Mouse (Mus musculus) duodenum, adult 2 months (tissue): ENCODE data around the gene Zscan18. TPM values are rescaled to one million over a fixed set of nuclear protein-coding genes. Genes with fewer than 3 reads are reported as not detected.

ENCODE experiments used
- polyA plus RNA-seq: library from polyadenylated mRNA; depleted of rRNA; stranded (reverse); fragments of >200 nt; gene quantifications from 2 replicates; pipeline ENCODE4 v1.2.3, GENCODE M21; 2012; ENCODE audit warnings: low replicate concordance; rRNA removed

Gene Zscan18
- polyA plus RNA-seq: 0.25 and 0.32 TPM in 2 replicates

DNA sequence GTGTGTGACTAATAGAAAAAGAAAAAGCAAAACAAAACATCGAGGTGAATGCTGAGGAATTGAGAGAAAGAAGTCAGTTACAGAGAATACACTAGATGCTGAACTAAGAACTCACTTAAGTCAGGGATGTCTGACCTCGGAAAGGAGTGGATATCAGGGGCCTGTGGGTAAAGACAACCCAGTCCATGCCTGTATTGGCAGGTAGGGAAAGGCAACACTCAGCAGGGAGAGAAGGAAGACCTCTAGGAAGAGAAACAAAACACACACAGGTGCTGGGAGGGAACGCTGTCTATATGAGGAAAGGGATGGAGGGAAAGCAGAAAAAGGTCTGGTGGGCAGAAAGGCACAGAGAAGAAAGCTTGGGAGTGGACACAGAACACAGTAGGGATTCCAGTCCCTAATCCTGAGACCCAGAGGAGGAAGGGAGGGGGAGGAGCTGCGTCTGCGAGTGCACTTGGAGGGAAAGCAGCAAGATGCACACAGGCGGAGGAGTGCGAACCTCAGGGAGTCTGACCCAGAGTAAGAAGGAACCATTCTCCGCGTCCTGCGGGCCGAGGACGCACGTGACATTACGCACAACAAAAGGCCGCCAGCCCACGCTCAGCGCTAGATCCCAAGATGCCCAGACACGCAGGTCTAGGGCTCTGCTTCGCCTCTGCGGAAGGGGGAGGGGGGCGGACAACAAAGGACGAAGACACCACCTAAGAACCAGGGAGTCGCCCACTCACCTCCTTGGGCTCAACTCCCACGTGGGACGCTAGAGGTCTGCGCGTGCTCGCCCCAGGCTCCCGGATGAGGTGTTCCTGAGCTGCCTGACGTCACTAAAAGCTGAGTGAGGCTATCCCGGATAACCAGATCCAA lies at the start of gene Zscan18:
TSS of gene Zscan18 (minus strand) at position 770 of the 861 bp plus-strand sequence.

DNA sequence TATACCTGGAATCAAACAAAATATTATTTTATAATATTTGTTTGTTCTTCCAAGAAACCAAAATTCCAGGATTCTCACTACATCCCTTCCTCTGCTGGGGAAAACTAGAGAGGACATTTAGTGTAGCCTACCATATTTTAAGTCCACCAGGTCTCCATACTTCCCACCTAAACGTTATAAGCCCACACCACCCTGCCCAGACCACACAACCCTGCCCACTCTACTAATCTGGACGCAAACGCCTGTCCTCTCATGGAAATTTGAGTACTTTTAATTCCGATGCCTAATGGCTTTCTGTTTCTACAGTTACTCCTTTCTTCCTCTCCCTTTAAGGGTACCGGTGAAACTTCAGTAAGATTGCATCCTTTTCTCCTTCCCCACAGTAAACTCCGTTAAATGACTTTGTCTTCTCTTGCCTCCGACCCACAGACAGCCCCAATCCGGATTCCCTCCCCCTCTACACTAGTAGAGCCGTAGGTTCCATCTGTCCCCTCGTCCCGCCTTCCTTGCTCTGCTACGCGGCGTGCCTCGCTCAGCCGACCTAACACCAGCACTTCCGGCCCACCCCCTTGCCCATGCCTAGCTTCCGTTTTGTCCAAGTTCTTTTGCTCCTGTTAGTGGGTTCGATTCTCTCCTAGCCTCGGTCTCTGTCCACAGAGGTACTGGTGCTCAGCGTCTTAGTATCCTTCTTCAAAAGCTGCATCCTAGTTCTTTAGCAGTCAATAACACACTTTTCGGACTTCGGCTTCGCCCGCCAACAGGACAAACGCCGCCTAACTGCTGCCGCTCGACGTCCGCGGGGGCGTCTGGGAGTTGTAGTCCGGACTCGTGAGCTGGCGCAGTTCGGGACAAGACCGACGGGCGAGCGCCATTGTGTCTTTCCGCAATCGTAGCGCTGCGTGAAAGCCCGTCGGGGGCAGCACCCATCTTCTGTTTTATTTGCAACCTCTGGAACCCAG lies 31.0 kb upstream of the Zscan18 start, which contains the start of gene Zfp110:
TSS of gene Zfp110 (plus strand) at position 600 of the 959 bp plus-strand sequence.

DNA sequence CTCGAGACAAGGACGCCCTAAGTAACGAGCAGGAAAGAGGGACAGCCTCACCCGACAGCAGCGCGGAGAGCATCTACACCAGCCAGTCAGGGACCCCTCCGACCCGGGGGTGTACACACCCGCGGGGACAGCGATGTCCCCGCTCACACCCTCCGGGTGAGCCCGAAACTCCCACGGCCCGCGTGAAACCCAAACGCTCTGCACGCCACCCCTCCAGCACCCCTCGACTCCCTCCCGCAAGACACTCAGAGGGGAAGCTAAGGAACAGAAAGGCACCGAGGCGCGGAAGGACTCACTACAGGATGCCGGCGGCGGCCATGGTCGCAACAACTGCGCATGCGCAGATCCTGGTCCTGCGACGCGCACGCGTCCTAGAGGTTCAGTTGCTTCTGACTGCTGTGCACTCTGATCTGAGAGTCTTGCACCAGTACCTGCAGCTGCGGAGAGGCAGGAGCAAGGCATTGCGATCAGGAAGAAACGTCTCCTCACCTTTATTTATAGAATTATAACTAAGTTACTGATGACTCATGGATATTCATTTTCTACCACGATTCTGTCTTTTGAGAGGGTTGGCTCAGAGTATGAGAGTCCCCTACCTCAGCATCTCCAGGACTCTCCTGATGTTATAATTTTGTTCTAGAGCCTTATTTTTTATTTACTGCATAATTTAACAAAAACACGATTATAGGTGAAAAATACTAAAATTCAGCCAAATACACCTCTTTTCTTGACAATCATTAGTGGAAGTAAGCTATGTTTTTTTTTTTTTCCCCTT lies 15.3 kb upstream of the Zscan18 start, which contains the start of gene Zfp329:
TSS of gene Zfp329 (minus strand) at position 338 of the 775 bp plus-strand sequence.

DNA sequence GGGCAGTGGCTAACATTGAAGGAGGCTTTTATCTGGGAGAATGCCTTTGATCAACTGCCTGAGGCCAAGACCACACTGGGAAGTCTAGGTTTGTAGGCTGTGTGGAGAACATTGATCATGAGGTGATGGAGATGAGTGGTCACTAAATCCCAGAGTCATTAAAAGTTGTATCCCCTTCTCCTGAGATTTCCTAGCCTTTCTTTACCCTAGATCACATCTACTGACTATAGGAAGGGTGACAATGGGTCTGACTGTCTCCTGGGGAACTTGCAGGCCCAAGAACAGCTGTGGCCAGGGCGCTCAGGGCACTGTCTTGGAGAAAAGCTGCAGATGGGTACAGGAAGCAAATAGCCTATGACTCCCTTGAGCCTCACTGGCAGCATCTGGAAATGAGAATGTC lies 68.5 kb downstream of the Zscan18 start, which contains the start of gene Vmn2r56:
TSS of gene Vmn2r56 (minus strand) at position 101 of the 400 bp plus-strand sequence.

Other genes starting within 250 kb of the Zscan18 start
- gene Vmn2r53, start 194.8 kb downstream of the Zscan18 start, polyA plus RNA-seq: under 0.01 TPM in 1 of 2 replicates, not detected in the other
- gene Vmn2r54, start 163.3 kb downstream of the Zscan18 start, polyA plus RNA-seq: not detected in 2 replicates
- not detected in 2 replicates for gene Vmn2r55, start 118.6 kb downstream of the Zscan18 start, polyA plus RNA-seq
- not detected in 2 replicates for gene Vmn2r56, start 68.6 kb downstream of the Zscan18 start, polyA plus RNA-seq
- 0.04 and 0.11 TPM in 2 replicates for gene Zfp329, start 15.2 kb upstream of the Zscan18 start, polyA plus RNA-seq
- 4.8 and 5.0 TPM in 2 replicates for gene Zfp110, start 31.1 kb upstream of the Zscan18 start, polyA plus RNA-seq
- gene Zfp128, start 77.5 kb upstream of the Zscan18 start, polyA plus RNA-seq: 0.16 TPM in 1 of 2 replicates, not detected in the other
- 3.3 and 4.4 TPM in 2 replicates for gene Zscan22, start 94.2 kb upstream of the Zscan18 start, polyA plus RNA-seq
- gene Rps5, start 118.7 kb upstream of the Zscan18 start, polyA plus RNA-seq: 923 and 1,500 TPM in 2 replicates
- gene Rnf225, start 123.8 kb upstream of the Zscan18 start, polyA plus RNA-seq: 0.14 and 0.33 TPM in 2 replicates
- 2.2 and 3.4 TPM in 2 replicates for gene Zfp324, start 162.2 kb upstream of the Zscan18 start, polyA plus RNA-seq
- gene Zfp446, start 174.2 kb upstream of the Zscan18 start, polyA plus RNA-seq: 1.6 and 2.4 TPM in 2 replicates
- 0.53 and 1.1 TPM in 2 replicates for gene Slc27a5, start 194.6 kb upstream of the Zscan18 start, polyA plus RNA-seq
- gene Trim28, start 195.5 kb upstream of the Zscan18 start, polyA plus RNA-seq: 163 and 224 TPM in 2 replicates
- 40.6 and 44.7 TPM in 2 replicates for gene Zbtb45, start 206.4 kb upstream of the Zscan18 start, polyA plus RNA-seq
- 34.9 and 69.3 TPM in 2 replicates for gene Chmp2a, start 231.2 kb upstream of the Zscan18 start, polyA plus RNA-seq
- 110 and 111 TPM in 2 replicates for gene Ube2m, start 234.6 kb upstream of the Zscan18 start, polyA plus RNA-seq